Mouse (Mus musculus): Measurements from ENCODE around the gene Tekt3. TPM values are rescaled to one million over a fixed set of nuclear protein-coding genes. Genes with fewer than 3 reads are reported as not detected.

Gene Tekt3
- total RNA-seq, 2 experiments from 2014 or later = not detected

DNA sequence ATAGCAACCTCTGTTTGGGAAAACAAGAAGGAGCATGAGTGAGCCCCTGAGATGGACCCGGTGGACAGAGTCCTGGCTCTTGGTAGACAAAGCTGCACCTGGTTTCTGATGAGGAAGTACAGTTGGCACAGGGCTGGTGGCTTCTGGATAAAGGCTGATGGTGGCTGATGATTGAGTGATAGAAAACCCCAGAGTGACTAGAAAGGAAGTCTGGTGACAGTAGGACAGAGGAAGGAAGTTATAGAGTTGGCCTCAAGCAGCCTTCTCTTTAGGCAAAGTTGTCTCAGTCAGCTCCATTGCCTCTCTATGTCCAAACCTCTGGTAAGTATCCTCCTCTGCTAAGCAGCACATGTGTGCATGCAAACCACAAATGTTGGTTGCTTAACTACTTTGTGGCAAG, 1.5 kb upstream of the Tekt3 start:
- no peak for DNase-seq

DNA sequence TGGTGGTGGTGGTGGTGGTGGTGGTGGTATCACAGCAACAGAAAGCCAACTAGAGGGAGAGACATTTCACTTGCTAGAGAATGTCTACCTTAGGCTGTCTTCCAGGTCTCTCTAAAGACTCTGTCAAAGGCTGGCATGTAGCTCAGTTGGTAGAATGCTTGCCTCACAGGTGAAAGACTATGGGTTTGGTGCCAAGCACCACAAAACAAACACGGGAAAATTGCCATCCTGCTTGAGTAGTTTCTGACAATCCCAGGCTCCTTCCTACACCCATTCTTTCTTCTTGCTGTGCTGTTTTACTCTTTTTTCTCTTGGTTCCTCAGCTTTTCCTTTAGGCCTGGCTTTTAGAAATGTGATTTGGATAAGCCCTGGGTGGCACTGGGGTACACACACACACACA, 5.1 kb downstream of the Tekt3 start:
- no peak for DNase-seq

DNA sequence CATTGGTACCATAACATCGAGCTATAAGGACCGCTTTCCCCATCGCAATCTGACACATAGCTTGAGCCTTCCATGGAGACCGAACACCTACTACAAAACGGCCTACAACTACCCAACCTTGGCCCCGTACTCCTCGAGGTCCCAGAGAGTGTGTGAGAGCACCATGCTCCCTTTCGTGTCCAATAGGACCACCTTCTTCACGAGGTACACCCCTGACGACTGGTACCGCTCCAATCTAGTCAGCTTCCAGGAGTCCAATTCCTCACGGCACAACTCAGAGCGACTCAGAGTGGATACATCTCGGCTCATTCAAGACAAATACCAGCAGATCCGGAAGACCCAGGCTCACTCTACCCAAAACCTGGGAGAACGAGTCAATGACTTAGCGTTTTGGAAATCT, 8.6 kb downstream of the Tekt3 start:
- no peak for DNase-seq

DNA sequence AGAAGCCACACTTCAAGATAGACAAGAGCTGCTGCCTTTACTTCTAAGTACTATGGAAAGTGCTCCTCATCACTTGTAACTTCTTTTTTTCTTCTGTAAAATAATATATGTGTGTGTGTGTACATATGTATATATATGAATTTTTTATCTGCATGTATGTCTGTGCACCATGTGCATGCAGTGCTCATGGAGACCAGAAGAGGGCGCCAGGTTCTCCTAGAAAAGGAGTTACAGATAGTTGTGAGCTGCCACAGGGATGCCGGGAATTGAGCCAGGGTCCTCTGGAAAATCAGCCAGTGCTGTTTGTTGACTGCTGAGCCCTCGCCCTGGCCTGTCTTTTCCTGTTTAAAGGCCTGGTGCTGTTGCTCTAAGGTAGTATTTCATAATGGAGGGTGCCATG, 23.1 kb downstream of the Tekt3 start:
- DNase-seq = no peak

DNA sequence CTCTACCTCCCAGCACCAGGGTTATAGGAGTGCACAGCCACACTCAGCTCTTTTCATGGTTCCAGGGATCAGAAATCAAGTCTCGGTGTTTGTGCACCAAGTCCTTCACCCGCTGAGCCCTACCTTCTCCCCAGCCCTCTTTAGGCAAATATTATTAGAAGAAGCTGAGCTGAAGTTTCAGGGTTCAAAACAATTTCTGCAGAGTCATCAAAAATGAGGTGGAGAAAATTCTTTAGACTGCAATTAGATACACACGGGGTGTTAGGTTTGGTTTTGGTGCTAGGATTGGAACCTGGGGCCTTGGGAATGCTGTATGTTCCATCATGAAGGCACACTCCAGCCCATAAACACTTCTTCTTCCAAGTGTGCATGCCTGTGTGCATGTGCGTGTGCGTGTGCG, 27.2 kb downstream of the Tekt3 start:
- no peak for DNase-seq

DNA sequence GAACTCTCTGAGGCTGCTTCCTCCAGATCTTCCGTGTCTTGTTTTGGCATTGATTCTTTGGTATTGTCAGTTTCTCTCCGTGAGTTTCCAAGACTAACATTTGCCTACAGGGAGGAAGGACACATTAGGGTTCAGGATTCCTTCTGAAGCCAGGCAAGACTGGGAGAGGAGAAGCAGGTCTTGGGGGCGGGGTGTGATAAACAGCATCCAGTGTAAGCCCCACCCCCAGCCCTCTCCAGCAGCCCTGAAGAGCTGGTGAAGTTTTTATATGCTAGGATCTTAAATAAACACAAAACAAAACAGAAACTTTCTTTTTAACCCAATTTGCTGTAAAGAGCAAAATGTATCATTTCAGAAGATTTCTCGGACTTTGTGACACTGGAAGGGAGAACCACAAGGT, 28.8 kb downstream of the Tekt3 start:
- no peak for DNase-seq

DNA sequence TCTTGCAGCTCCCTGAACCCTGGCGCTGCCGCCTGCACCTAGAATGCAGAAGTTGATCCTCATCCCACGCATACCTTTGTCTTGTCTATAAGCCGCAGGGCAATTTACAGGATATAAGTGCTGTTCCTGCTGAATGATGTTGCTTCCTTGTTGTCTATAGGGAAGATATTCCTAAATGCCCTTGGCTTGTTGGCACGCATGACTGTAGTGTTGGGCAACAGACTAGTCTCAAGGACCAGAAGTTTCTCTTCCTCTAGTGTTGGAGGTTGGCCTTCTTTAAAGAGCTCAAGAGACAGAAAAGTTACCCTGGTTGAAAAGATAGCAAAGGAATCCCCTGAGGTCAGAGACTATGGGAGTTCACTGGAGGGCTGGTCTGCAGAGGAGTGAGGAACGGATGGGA, 29.5 kb downstream of the Tekt3 start:
- peak in 1 of 2 experiments; percentile 56 for DNase-seq

DNA sequence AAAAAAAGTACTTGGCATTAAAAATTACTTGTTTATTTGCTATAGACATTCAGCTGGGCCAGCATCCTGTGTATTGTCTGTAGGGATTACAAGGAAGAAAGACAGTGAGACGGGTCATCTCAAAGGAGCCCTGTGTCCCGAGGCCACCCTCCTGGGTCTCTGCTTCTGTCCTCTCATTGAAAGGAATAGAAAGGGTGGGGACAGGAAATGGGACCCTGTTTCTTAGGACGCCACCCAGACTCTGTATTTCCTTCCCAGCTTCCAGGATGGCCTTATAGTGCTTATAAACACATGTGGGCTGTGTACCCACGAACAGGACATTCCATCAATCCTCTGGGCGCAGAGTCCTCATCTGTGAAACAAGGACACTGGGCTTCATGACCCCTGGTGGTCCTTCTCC, 30.8 kb downstream of the Tekt3 start:
- DNase-seq = no peak

DNA sequence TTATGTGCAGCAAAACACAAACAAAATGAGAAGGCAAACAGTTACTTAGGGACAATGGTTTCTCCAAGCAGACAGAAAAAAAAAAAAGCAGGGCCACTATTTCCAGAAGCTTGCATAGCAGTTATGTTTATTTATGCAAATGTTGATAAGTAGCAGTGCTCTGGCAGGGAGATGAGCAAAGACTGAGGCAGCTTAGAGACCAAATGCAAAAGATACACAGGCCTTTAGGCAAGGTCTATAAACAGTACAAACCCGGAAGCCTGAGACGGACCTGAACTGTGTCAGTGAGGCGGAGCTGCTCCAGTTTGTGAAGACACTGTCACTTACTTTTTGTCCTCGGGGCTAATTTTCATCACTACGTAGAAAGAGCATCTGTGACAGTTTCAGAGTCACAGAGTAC, 32.1 kb downstream of the Tekt3 start:
- no peak for DNase-seq

DNA sequence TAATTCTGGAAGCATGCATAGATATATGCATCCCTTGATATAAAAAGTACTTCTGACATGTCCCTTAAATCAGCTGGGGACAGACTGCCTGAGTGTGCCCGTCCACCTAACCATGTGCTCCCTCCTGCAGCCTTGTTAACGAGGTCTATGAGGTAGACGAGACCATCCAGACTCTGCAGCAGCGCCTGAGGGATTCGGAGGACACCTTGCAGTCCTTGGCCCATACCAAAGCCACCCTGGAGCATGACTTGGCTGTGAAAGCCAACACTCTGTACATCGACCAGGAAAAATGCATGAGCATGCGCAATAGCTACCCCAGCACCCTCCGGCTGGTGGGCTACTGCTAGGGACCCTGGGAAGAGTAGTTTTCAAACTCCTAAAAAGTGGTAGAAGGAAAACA, 33.0 kb downstream of the Tekt3 start:
- no peak for DNase-seq

DNA sequence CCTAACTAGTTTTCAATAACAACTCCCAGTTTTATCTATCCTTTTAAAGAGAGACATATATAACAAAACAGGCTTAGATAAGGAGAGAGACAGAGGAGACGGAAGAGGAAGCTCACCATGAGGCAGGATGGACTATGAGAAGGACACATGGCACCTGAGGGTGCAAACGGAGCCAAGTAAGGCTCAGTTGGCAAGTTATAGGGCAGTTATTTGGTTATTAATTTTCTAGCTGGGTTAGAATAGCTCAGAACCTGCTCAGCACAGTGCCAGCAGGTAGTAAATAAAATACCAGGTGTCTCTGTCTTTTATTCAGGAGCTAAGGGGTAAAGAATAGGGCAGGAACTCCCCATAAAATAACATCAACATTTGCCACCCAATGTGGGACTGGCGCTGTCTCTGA, 36.6 kb downstream of the Tekt3 start:
- DNase-seq = no peak

DNA sequence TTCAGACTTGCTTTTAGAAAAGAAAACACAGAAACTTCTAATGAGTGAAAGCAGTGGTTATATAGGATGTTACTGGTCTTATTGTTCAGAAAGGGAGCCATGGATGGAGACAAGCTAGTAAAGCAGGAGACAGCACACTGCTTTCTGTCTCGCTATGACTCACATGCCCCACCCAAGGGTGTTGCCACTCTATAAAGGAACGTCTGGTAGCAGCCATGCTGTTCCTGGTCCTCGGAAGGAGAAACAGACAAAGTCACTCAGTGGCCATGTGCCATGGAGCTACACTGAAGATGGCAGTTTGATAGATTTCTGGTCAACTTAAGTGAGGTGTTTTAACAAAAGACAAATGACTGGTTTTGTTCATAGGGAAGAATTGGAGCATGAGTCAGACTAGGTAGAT, 37.9 kb downstream of the Tekt3 start:
- no peak for DNase-seq

DNA sequence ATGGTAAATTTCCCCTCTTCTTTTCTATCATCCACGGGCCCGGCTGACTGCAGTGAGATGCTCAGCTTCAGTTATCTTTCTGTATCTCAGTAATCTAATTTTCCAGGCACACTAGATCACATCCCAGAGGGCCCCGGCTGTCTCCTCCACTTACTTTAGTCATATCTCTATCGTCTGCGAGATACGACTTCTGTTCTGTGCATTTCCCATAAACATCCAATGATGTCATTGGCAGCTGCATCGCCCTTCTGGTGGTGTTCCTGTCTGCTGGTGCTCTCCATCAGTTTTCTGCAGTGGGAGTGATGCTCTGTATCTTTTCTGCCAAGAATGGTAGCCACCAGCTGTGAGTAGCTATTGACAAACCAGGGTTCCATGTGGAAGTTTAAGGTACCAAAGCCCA, 41.8 kb downstream of the Tekt3 start:
- no peak for DNase-seq

DNA sequence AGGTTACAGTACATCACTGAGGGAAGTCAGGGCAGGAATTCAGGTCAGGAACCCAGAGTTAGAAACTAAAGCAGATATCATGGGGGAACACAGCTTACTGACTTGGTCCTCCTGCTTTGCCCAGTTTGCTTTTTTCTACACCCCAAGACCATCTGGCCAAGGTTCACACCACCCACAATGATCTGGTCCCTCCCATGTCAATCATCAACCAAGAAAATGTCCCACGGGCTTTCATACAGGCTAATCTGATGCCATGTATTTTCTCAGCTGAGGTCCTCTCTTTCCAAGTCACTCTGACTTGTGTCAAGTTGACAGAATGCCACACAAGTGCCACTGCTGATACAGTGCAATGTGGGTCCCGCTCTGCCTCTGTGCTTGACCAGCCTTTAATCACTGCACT, 42.6 kb downstream of the Tekt3 start:
- no peak for DNase-seq

DNA sequence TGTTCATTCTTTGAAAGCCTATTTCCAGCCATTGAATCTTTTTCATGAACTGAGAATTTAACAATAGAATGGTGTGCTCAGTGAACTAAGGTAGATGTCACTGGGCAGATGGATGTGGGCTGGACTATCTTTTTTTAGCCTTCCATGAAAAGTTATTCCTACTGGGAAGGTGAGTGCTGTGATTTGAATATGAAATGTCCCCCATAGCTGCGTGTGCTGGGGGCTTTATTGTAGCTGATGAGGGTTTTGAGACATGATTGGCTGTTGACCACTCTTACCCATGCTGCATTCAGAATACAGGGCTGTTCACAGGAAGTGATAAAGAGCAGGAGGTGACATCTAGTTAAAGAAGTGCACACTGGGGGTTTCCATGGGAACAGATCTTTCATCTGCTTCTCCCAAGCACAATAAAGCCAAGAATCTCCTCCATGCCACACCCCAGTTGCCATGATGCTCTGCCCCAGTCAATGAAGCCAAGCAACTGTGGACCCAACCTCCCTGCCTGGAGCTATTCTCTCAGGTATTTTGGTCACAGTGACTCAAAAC, 47.8 kb downstream of the Tekt3 start:
- DNase-seq = no peak

DNA sequence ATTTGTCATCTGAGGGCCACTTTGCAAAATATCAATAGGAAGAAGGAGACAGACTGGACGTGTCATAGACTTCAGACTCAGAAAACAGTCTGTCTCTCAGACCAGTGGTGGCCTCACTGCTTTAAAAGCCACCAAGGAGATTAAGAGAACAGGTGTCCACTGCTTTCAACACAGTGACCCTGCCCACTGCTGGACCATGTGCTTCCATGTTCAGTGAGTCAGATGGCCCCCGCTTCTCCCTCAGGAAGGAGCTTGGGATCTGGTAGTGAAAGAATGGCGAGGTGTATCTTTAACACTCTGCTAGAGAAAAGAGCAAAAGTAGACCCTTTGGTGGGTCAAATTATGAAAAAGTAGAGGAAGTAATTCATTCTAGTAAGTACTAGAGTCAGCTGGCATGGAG, 48.9 kb downstream of the Tekt3 start:
- DNase-seq = no peak

DNA sequence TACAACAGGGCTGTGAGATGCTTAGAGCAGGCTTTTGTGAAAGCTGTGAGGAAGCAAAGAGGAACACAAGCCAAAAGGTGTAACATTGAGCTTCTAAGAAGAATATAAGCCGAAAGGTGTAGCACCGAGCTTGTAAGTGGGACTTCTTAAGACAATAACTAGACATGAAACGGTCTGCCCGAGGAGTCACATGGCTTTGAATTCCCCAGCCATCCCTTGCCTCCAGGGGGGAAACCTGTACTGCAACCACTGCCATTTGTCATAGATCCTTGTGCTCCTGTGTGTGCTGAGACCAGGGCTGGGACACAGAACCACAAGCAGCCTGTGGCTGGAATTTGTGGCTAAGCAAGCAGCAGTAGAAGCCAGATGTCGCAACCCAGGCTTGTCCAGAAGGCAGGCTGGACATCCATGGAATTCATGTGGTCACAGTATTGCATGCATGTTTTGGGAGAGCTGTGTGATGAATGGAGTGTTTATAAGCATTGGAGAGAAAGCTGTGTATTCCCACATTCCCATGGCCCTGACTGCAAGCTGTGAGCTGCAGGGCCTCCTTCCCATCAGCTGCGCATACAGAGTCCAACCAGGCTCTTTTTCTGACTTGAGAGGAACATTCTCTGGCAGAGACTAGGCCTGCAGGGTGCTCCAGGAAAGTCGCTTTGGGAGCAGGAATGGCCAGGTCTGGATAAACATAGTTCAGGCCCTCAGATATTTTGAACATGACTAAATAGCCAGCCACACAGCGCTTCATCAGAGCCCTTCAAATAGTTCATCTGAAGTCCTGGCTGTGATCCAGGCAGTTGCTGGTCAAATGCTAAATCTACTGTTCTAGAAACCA, 53.6 kb downstream of the Tekt3 start:
- peak; percentile 36 to 53 for DNase-seq

DNA sequence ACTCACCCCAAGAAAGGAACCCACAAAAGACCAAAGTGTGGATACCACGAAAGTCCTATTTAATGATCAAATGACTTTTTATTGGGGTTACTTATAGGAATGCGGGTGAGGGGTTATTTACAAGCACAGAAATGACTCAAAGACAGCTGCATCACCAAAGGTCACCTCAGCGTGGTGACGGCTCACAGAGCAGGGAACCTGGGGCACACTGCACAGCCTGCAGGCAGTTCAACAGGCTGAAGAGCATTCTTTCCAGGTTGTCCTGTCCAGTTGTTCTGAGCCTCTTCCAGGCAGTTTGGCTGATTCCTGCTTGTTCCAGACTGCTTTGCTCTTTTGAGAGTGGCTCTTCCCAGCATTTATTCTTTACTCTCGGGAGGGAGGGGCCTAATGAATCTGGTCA, 55.2 kb downstream of the Tekt3 start:
- no peak for DNase-seq

DNA sequence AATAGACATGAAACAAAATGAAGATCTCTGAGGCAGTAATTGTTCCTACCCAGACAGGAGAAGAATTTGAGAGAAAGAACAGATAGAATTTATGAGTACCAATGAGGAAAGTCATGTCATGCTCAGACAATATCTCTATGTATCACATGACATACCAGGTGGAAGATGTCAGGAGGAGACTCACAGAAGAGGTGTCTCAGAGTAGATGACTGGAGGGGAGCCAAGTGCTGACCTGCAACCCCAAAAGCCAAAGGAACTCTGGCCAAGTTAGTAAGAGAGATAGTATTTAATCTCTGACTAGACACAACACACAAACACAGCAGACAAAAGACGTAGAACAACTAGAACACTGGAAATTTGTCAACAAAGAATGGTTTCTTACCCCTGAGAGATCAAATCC, 55.8 kb downstream of the Tekt3 start:
- no peak for DNase-seq

DNA sequence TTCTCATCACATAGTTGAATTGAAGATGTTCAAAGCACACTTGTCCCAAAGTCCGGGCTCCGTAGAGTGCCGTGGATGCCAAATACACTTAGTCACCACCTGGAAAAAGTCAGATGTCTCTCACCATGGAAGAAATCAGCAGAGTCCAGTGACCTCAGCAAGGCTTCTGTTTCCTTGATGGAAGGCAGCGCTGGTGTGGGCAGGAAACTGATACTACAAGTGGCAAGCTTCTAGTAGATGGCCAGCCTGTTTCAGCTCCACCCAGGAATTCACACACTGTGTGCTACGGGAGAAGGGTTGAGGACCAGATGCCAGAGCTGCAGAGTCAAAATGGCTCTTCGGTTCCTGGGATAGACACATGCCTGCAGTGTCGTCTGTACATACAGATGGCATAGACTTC, 58.3 kb downstream of the Tekt3 start:
- no peak for DNase-seq

DNA sequence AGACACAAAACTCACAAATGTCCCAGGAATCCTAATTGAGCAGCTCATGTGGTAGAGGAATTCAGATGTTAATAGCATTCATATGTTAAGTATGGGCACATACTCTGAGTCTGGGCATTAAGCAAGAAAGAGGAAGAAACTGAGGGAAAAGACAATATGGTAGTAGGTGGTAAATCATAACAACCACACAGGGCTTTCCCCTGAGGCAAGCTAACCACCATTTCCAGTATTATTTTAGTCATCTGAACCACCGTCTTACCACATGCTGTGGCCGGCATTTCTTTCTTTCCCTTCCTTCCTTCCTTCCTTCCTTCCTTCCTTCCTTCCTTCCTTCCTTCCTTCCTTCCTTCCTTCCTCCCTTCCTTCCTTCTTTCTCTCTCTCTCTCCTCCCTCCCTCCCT, 60.8 kb downstream of the Tekt3 start:
- no peak for DNase-seq

DNA sequence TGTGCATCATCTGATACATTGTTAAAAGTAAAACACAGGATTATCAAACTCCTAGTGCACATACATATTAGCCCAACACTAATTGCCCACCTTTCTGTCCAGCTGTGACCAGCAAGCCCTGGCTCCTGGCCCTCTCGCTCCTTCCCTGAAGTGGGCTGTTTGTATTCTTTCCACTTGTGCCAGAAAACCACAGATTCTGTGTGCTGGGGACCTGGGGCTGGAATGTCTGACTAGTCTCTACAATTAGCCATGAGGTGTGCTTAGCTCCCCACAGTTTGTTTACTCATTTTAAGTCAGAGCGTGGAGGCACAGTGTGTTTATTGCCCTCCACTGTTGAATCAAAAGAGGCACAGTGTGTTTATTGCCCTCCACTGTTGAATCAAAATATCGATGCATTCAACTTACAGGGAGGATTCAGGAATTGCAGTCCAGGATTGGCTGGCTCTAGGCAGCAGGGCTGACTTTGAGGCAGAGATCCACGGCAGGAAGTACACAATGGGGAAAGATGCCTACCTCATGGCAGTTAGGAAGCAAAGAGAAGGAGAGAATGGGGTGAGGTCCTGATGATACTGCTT, 61.4 kb downstream of the Tekt3 start:
- DNase-seq = no peak

DNA sequence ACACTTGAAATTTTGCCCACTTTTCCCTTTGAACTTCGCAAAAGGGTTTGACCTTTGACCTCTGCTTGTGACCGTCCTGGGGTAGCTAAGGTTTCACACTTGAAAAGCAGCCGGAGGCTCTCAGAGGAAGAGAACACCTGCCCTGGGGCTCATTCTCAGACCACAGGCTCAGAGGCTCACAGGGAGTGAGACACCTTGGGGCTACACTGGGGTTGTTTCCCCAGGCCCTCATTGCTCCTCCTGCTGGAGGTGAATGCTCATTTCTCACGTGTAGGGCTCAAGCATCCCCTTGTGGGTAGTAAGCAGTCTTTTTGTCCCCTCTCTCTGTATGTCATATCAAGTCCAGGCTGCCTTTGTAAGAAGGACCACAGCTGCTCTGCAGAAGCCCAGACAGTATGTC, 62.9 kb downstream of the Tekt3 start:
- no peak for DNase-seq
